Mouse (Mus musculus): ENCODE data around the gene Msx3. TPM values are rescaled to one million over a fixed set of nuclear protein-coding genes. Genes with fewer than 3 reads are reported as not detected.

Gene Msx3
- not detected in 2 replicates for total RNA-seq (2021)
- long read RNA-seq, experiment 1: 0 reads
- long read RNA-seq, experiment 2: 0 reads

GRCm38 (mm10) chr7:140048361-140049114, at the start of gene Msx3:
Msx3 (minus strand) TSS chr7:140049089.
- no peak for DNase-seq

DNA sequence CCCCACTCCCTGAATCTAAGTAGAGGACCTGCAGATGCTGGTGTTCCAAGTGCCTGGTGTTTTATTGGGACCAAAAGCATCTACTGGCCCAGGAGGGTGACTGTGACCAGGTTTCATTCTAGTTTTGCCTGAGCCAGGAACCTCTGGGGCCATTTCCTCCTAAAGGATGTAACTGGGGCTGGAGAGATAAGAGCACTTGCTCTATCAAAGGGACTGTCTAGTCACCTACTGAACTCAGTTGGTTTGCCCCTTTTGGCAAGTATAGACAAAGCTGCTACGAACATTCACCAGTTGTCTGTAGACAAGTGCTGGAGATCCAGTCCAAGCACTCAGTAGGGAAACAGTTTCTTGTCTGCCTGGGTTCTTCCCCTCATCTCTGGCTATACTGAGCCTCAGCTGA, 49.6 kb upstream of the Msx3 start:
- DNase-seq: no peak

GRCm38 (mm10) chr7:140096055-140096454, 47.2 kb upstream of the Msx3 start:
- no peak for DNase-seq

GRCm38 (mm10) chr7:140095556-140095955, 46.7 kb upstream of the Msx3 start:
- no peak for DNase-seq

DNA sequence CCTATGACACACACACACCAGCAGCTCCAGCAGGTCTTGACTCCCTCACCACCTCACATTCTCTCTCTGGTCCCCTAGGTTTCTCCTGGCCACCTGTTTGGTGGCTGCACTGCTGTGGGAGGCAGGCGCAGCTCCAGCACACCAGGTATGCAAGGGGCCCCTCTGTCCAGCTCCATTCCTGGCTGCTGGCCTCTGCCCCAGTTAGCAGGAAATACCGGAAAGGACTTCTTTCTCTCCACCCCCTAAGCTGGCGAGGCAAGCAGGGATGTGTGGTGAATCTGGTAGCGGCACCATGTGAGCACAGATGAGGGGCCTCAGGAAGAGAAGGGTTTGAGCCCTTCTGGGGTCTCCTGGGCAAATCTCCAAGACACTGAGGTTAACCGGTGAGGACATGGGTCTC, 46.1 kb upstream of the Msx3 start:
- no peak for DNase-seq

DNA sequence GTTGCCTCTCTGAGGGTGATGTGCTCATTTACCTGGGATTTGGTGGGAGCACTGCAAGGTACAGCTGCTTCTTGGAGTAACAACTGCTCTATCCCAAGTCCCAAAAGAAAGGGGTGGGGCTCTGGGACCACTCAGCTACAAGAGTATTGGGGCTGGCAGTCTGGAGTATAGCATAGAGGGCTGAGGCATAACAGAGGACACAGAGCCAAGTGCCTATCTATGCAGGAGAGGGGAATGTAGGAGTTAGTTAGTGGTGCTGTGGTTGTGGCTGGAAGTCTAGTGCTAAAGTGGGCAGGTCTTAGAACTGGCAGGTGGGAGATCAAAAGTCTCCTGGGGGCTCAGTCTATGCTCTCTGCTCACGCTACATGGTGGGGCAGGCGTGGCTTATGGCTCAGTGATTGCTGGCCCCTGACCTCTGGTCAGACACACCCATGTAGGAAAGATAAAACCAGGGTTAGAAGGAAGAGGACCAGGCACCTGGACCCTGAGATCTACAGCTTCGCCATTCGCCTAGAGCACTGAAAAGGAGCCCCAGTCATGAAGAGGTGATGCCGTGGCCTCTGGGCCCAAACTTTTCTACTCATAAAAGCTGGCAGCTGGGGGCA, 44.1 kb upstream of the Msx3 start, which contains the start of gene Prap1:
Gene Prap1, plus strand, starts transcription at position 472 of the 605 bp plus-strand sequence.
- no peak for DNase-seq

DNA sequence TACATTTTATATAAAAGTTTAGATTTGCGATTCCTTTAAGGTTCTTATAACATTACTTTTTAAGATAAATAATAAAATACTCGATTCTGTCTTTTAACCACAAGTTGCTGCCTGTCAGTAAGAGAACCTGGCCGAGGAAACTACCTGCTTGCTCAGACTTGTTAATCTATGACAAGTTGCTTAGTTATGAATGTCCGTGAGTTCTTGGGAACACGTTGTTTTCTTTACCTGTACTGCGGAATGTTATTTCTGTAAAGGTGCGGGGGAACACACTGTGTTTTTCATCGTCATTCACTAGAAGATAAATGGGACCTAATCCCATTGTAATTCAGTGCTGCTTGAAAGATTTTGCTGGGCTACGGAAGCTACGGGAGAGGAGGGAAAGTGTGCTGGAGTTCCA, 41.7 kb upstream of the Msx3 start:
- DNase-seq: no peak

DNA sequence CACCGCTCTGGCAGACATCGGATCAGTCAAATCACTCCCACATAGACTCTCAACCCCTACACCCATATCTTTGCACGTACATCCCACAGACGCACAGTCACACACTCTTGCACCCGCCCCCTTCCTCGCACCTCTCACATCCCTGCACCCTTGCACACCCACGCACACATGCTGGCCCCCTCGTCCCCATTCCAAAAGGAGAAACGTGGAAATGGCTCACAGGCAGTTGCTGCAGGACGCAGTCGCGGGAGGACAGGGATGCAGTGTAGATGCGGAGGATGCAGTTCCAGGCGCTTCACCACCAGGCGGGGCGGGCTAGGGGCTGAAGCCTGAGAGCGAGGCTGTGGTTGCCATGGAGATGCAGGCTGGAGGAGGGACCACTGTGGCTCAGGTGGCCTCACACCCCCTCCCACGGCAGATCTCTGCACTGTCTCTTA, 33.4 kb upstream of the Msx3 start, which contains the start of gene Caly:
Gene Caly, minus strand, starts transcription at position 307 of the 437 bp plus-strand sequence.
- DNase-seq: peak; percentile 79

DNA sequence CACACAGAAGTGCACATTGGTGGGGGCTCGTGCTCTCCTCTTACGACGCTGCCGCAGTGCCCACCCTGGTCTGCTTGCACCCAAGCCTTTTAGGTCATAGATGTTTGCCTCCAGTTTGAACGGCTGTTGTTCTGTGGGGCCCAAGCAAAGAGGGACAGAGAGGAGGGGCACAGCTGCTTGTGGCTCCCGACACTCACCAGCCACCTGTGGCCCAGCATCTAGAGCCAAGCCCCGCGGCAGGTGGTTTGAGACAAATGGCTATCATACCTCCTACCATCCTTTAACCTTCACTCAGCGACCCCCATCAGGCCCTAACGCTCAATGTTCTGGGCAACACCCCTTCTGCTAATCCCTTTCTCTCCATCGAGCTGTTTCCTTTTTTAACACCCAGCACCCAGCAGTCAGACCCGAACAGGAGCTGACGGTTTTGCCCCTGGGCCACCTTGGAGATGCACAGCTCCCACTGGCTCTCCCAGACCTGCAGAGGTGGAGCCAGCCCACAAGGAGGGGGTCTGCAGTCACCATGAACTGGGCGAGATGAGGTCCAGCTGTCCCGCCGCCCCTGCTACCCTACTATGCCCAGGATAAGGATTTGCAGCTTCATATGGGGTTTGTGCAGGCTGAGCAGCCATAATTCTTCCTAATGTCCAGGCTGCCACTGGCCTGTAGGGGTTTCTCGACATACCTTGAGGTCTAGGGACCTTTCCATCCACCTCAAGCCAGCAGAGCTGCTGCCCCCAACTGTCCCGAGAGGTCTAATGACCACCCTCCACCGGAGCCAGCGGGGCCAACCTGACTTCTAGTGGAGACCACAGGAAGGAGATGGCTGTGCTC, 32.7 kb upstream of the Msx3 start:
- DNase-seq: no peak

- DNase-seq: peak; percentile 92
These were observed 31.7 kb upstream of the Msx3 start for GRCm38 (mm10) chr7:140080503-140081156.

DNA sequence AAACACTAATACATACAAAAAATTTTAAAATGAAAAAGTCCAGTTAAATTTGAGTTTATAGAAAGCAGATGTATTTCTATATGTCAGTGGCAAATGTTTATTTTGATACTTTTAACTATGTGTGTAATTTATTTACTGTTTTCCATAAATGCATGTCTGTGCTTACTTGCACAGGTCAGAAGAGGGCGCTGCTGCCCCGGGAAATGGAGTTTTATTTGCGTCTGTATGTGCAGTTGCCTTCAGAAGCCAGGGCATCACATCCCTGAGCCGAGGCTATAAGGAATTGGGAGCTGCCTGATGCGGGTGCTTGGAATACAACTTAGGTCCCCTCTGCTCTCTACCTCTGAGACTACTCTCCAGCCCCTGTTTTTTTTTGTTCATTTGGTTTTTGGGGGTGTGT, 29.8 kb upstream of the Msx3 start:
- DNase-seq: peak; percentile 86

DNA sequence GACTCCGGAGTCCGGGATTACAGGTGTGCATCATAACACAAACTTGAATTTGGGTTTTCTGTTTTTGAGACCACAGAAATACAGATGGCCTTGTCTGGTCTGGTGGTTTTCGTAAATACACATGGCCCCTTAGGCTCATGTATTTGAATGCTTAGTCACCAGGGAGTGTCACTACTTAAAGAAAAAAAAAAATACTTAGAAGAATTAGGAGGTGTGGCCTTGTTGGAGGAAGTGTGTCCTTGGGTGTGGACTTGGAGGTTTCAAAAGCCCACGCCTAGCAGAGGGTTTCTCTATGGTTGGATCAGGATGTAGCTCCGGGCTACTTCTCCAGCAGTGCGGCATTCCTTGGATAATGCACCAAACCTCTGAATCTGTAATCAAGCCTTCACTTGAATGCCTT, 28.8 kb upstream of the Msx3 start:
- DNase-seq: no peak

DNA sequence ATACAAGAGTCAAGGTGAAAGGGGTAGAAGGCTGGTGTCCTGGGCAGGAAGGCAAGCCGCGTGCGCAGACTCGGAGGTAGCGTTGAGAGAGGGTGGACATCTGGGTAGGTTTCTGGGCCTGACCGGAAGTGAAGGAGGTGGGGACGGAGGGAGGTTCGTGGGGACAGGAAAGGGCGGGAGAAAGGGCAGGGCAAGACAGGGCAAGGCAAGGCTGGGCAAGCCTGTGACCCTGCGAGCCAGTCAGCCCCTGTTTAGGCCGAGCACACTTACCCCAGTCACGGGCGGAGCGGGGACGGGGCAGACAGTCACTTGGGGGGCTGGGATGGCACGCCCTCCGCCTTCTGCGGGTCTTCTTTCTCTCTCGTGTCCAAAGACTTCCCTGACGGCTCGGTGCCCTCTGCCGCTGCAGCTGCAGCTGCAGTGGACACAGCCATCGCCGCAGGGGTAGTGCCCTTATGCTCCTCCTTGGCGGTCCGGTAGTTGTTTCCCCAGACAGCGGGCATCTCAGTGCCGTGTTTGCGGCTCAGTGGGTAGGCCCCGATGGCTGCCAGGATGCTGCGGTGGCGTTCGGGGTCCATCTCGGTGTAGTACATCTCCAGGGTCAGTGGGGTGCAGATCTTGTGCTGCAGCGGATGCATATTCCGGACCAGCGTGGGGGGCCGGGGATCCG, 21.3 kb upstream of the Msx3 start:
- peak; percentile 54 for DNase-seq

GRCm38 (mm10) chr7:140067397-140067796, 18.5 kb upstream of the Msx3 start:
- DNase-seq: no peak

- peak; percentile 75 for DNase-seq
These were observed 14.2 kb upstream of the Msx3 start for GRCm38 (mm10) chr7:140063092-140063491.

DNA sequence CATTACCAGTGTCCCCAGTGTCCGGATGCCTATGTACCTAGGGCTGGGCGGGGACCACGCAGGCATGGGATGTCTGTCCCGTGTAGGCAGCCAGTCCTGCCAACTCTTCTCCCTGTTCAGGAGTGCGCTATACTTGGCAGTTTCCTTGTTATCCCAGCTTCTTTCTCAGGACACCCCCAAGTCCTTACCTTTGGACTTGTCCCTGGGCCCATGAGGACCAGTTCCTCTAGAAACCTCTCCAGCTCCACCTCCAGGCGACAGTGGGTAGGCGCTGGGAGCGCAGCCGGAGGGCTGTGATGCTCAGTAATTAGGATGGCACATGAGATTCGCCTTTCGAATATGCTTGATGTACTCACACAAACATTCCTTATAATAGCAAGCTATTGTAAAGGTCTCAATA, 13.4 kb upstream of the Msx3 start:
- DNase-seq: peak; percentile 50

DNA sequence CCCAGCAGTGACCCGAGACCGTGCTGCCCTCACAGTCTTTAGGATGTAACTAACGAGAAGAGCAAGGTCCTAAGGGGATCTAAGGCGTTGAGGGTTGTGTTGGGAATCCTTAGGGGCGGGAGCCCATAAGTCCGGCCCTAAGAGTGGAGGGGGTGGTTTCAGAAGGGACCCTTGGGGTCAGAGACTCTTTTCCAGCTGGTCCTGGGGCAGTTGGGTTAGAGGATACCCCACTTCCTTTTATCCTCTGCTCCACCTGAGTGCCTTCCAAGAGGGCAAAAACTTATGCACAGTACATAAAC, 12.9 kb upstream of the Msx3 start:
- no peak for DNase-seq

DNA sequence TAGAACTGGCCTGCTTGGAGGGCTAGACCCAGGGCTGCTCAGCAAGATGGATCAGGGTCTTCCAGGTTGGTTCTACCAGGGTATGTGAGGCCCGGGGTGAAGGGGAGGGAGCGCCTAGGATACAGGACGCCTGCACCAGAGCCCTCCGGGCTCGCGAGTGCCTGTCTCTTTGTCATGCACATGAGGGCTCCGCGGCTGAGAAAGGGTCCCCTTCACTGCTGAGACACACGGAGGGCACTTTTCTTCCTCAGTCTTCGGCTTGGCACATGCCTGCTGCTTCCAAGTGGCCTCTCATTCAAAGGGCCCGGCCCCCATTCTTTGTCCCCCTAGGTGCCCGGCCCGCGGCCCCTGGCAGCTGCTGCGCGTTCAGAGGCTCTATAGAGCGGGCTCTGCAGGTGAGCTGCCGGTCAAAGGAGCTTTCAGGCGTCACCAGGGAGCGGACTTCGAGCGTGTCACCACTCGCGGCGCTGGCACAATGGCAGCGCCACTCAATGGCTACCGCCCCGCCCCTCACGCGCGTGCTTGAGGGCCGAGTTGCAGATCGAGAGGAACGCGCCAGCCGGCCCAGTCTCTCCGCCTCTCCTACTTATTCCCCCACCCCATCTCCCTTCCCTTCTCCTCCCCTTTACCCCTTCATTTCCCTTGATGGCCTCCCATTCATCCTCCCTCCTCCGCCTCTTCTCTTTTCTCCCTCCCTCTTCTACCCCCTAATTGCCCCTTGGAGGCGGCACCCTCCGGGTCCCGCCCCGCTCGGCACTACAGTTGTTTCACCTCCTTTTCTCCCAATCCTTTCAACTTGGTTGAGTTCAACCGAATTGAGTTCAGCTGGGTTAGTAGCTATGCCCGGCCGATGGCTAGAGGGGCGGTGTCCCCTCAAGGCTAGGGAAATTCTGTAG, 12.3 kb upstream of the Msx3 start:
- DNase-seq: peak; percentile 60

GRCm38 (mm10) chr7:140059601-140060000, 10.7 kb upstream of the Msx3 start:
- DNase-seq: no peak

- no peak for DNase-seq
These were observed 9.6 kb upstream of the Msx3 start for GRCm38 (mm10) chr7:140058528-140058927.
